Mouse (Mus musculus) heart, embryonic 14.5 days (tissue): Measurements from ENCODE around the gene Ngef. TPM values are rescaled to one million over a fixed set of nuclear protein-coding genes. Genes with fewer than 3 reads are reported as not detected.

Experiments used
- ATAC-seq: fragments of 200-750 bp; cut with Nextera tagmentation; 2 replicates; pipeline ENCODE4 v1.8.0; 2017; ENCODE audit warnings: low read depth, moderate TSS enrichment; ENCODE audit not compliant: insufficient number of reproducible peaks, insufficient read depth, low FRiP score
- H3K27ac ChIP-seq, 2 experiments: fragments of 200-500 bp in 1 of 2; fragments of 300-500 bp in 1 of 2; sonication (generic) in 1 of 2; replicated peaks in 1 of 2; 2 replicates each; pipeline ENCODE4 v1.5.1; 2012 to 2014; ENCODE audit warnings: low read depth in 2 of 2, low read length in 2 of 2, control low read depth in 1 of 2, mild to moderate bottlenecking in 1 of 2, mixed read lengths in 1 of 2; ENCODE audit not compliant: control insufficient read depth in 1 of 2, insufficient read depth in 1 of 2
- H3K27me3 ChIP-seq: fragments of 300-500 bp; sonication (generic); 2 replicates; pipeline ENCODE4 v1.6.1; 2014; ENCODE audit warnings: mild to moderate bottlenecking, low read length, control low read depth; ENCODE audit not compliant: control insufficient read depth, insufficient read depth
- H3K36me3 ChIP-seq: fragments of 300-500 bp; sonication (generic); 2 replicates; pipeline ENCODE4 v1.6.1; 2014; ENCODE audit warnings: mild to moderate bottlenecking, control low read depth, low read length, mixed read lengths; ENCODE audit not compliant: control insufficient read depth, insufficient read depth
- H3K4me1 ChIP-seq, 2 experiments: fragments of 200-500 bp in 1 of 2; fragments of 300-500 bp in 1 of 2; sonication (generic) in 1 of 2; 2 replicates each; pipeline ENCODE4 v1.6.1; 2012 to 2014; ENCODE audit warnings: low read length in 2 of 2, control low read depth in 1 of 2, mixed read lengths in 1 of 2; ENCODE audit not compliant: control insufficient read depth in 2 of 2, insufficient read depth in 2 of 2
- H3K4me2 ChIP-seq: fragments of 300-500 bp; sonication (generic); 2 replicates; pipeline ENCODE4 v1.6.1; 2014; ENCODE audit warnings: mild to moderate bottlenecking, low read length
- H3K4me3 ChIP-seq, 2 experiments: fragments of 200-500 bp in 1 of 2; fragments of 300-500 bp in 1 of 2; sonication (generic) in 1 of 2; 2 replicates each; pipeline ENCODE4 v1.5.1; 2012 to 2014; ENCODE audit warnings: low read length in 2 of 2, mild to moderate bottlenecking in 2 of 2, control low read depth in 1 of 2, low read depth in 1 of 2, moderate library complexity in 1 of 2; ENCODE audit not compliant: control insufficient read depth in 1 of 2, insufficient read depth in 1 of 2
- H3K9ac ChIP-seq: fragments of 300-500 bp; sonication (generic); 2 replicates; pipeline ENCODE4 v1.6.1; 2014; ENCODE audit warnings: mild to moderate bottlenecking, low read length
- H3K9me3 ChIP-seq: fragments of 300-500 bp; sonication (generic); 2 replicates; pipeline ENCODE4 v1.6.1; 2016; ENCODE audit warnings: low read length, control low read depth; ENCODE audit not compliant: control insufficient read depth
- WGBS: fragments of 180-500 bp; shearing (Covaris S2); extraction: QIAGEN DNeasy Blood & Tissue Kit; methylation state at CpG from one replicate; pipeline ENCODE4 v1.1.7; 2014; 5-methylcytosine and 5-hydroxymethylcytosine counted together
- polyA plus RNA-seq: library from polyadenylated mRNA; unstranded; fragments of >200 nt; fragmentation: Nextera tagmentation; extraction: Ambion mirVana; gene quantifications from 2 replicates; pipeline ENCODE4 v1.2.1, GENCODE M21; 2014

The Ngef gene
- polyA plus RNA-seq, 1 experiment from 2014 or later = 0.46 TPM

DNA sequence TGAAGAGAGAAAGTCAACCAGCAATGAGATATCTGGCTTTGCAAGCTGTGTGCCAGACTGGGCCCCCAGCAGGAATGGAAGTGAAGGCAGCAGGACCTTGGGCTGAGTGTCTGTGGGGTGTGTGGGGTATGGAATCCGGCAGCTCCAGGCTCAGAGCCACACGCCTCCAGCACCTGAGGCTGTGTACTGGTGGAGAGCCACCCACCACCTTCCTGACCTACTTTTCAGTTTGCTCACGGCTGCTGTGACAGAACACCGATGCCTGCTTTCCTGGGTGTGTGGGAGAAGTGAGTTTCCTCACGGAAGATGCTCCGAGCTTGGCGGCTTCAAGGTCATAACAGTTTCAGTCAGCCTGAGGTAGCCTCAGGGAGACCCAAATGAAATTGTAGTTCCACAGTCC, 15.5 kb upstream of the Ngef start:
- H3K27me3 ChIP-seq = no peaks in the 10 kb centered on the region
- WGBS = 82% methylated on average over 7 of the region's 7 CpGs
- no peak overlapping the region for H3K4me3 ChIP-seq
- H3K9me3 ChIP-seq = no peaks in the 10 kb centered on the region
- H3K9ac ChIP-seq = no peak overlapping the region
- no peak overlapping the region for H3K27ac ChIP-seq
- ATAC-seq = no peak
- H3K4me2 ChIP-seq = no peak overlapping the region
- H3K4me1 ChIP-seq = peaks cover 0 to under 1% of the 10 kb centered on the region in 2 experiments; a peak in 1 of 4 replicates
- H3K36me3 ChIP-seq = no peaks in the 10 kb centered on the region

GRCm38 (mm10) chr1:87580824-87581223, 7.2 kb upstream of the Ngef start:
- Histone ChIP-seq H3K9me3 (no peaks in the 10 kb centered on the region), H3K27me3 (no peaks in the 10 kb centered on the region), H3K4me1 (0 out of 4 replicates have a peak, but pooled peaks cover 0 to 3% of the 10 kb centered on the region in 2 experiments), H3K9ac (no peak overlapping the region), H3K36me3 (no peaks in the 10 kb centered on the region), H3K4me2 (no peak overlapping the region), H3K4me3 (no peak overlapping the region), H3K27ac (no peak overlapping the region)
- no peak for ATAC-seq
- WGBS = 13% methylated on average over 3 of the region's 3 CpGs

- no peaks in the 10 kb centered on the region for H3K9me3 ChIP-seq
- no peak overlapping the region for H3K4me3 ChIP-seq
- H3K9ac ChIP-seq = no peak overlapping the region
- H3K27me3 ChIP-seq = no peaks in the 10 kb centered on the region
- ATAC-seq = no peak
- 81% methylated on average over 6 of the region's 6 CpGs for WGBS
- H3K4me1 ChIP-seq = peaks cover 3 to 6% of the 10 kb centered on the region in 2 experiments; a peak in 1 of 4 replicates
- no peak overlapping the region for H3K27ac ChIP-seq
- H3K4me2 ChIP-seq = no peak overlapping the region
- no peaks in the 10 kb centered on the region for H3K36me3 ChIP-seq
Measured at GRCm38 (mm10) chr1:87578965-87579364, 5.3 kb upstream of the Ngef start.

GRCm38 (mm10) chr1:87574785-87575184, 1.1 kb upstream of the Ngef start:
- Histone ChIP-seq H3K4me3 (no peak overlapping the region), H3K36me3 (no peaks in the 10 kb centered on the region), H3K27me3 (no peaks in the 10 kb centered on the region), H3K9ac (no peak overlapping the region), H3K4me1 (peaks cover 4% of the 10 kb centered on the region in 2 experiments; a peak in 1 of 4 replicates), H3K9me3 (no peaks in the 10 kb centered on the region), H3K4me2 (no peak overlapping the region), H3K27ac (peak overlapping the region in 1 of 2 experiments; percentile 24; a peak in 1 of 4 replicates)
- WGBS = 63% methylated on average over 7 of the region's 7 CpGs
- ATAC-seq = no peak; the same call in 1 of the 2 replicates

- H3K4me2 ChIP-seq = no peak overlapping the region
- WGBS = 68% methylated on average over 6 of the region's 6 CpGs
Measured at GRCm38 (mm10) chr1:87574353-87574752, 683 bp upstream of the Ngef start.

DNA sequence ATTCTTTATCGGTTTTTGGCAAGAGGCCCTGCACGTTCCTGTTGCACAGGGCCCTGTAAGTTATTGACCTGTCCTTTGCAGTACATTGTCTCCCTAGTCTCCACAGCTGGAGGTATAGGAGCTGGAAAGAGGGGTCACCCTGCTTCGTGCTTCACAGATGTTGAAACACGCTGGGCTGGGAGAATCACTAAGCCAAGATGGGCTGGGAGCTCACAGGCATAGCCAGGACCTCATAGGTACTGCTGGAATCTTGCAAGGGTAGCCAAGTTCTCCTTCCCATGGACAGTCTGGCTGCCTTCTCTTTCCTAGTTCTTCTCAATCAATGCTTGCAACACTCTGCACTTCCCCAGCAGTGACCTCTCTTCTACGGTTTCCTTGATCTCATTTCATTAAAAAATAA, 409 bp downstream of the Ngef start:
- no peak for ATAC-seq
- Histone ChIP-seq H3K4me2 (no peak overlapping the region), H3K27ac (no peak overlapping the region), H3K9ac (no peak overlapping the region), H3K27me3 (no peaks in the 10 kb centered on the region), H3K4me3 (no peak overlapping the region), H3K9me3 (no peaks in the 10 kb centered on the region), H3K4me1 (peaks cover 4% of the 10 kb centered on the region in 2 experiments; a peak in 1 of 4 replicates), H3K36me3 (no peaks in the 10 kb centered on the region)
- WGBS = 61% methylated on average over 5 of the region's 5 CpGs

More at GRCm38 (mm10) chr1:87574353-87574752, 683 bp upstream of the Ngef start:
- Histone ChIP-seq H3K27me3 (no peaks in the 10 kb centered on the region), H3K27ac (peak overlapping the region in 1 of 2 experiments; percentile 24; a peak in 1 of 4 replicates), H3K36me3 (no peaks in the 10 kb centered on the region), H3K4me3 (no peak overlapping the region), H3K9ac (no peak overlapping the region), H3K9me3 (no peaks in the 10 kb centered on the region), H3K4me1 (peaks cover 4% of the 10 kb centered on the region in 2 experiments; a peak in 1 of 4 replicates)
- ATAC-seq = no peak

- Histone ChIP-seq H3K4me1 (no peaks in the 10 kb centered on the region), H3K4me2 (no peak overlapping the region), H3K4me3 (no peak overlapping the region), H3K9me3 (no peaks in the 10 kb centered on the region), H3K9ac (no peak overlapping the region), H3K27me3 (peaks cover 6% of the 10 kb centered on the region; the same call in 1 of the 2 replicates), H3K27ac (no peak overlapping the region), H3K36me3 (no peaks in the 10 kb centered on the region)
- WGBS = 42% methylated on average over 6 of the region's 6 CpGs
- no peak for ATAC-seq
Measured at GRCm38 (mm10) chr1:87568398-87568797, 5.3 kb downstream of the Ngef start.

GRCm38 (mm10) chr1:87565760-87566159, 7.9 kb downstream of the Ngef start:
- no peak overlapping the region for H3K9ac ChIP-seq
- H3K36me3 ChIP-seq = no peaks in the 10 kb centered on the region
- peaks cover 6% of the 10 kb centered on the region; the same call in 1 of the 2 replicates for H3K27me3 ChIP-seq
- ATAC-seq = no peak
- H3K27ac ChIP-seq = no peak overlapping the region
- H3K4me2 ChIP-seq = no peak overlapping the region
- no peak overlapping the region for H3K4me3 ChIP-seq
- H3K9me3 ChIP-seq = no peaks in the 10 kb centered on the region
- H3K4me1 ChIP-seq = no peaks in the 10 kb centered on the region
- WGBS = 86% methylated on average over 8 of the region's 8 CpGs
